Mouse (Mus musculus) embryonic fibroblast, embryonic 13.5 days (primary cell): ENCODE results near the gene Tspear.

Experiments
- CTCF ChIP-seq: IDR thresholded peaks from 2 replicates; pipeline ENCODE4 v1.5.1; 2011; ENCODE audit warnings: mild to moderate bottlenecking, control low read depth, low read length, moderate library complexity, borderline replicate concordance; ENCODE audit not compliant: insufficient read depth
- POLR2A ChIP-seq: IDR thresholded peaks from 2 replicates; pipeline ENCODE4 v1.6.1; 2011; ENCODE audit warnings: low read depth, mild to moderate bottlenecking, control low read depth, low read length, moderate library complexity

DNA sequence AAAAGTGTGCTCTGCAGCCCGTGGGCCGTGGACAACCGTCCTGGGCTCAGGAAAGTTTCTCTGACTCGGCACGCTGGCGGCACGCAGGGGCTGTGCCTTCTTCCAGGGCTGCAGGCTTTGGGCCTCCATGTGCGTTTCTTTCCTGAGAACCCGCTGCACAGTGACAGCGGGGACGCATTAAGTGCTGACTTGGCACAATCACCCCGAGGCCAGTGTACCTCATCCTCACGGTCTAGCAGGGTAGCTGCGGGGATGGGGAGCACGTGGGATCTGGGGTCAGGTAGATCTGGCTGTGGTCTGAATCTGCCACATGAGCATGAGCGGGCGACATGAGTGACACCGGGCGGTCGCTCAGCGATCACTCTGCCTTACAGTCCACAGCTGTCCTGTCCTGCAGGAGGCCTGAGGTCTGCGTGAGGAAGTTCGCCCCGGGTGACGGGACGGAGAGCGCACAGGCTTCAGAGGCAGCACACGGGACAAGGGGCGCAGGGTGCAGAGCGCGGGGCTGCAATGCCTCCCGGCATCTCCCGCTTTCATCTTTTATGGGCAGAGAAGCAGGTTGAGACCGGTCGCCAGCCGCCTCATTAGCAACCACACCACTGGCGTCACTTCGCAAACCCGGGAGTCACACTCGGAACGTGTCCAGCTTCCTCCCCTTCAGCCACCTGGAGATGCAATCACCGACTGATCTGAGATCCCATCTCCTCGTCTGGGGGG is 22.3 kb upstream of the Tspear start:
- TF ChIP-seq CTCF, result no peak
- no peak for TF ChIP-seq POLR2A
